Mouse (Mus musculus): ENCODE measurements around the gene Tsku. TPM values are rescaled to one million over a fixed set of nuclear protein-coding genes. Genes with fewer than 3 reads are reported as not detected.
A peak's percentile ranks its signal among the peaks of the same experiment; 100 is the strongest.

The Tsku gene
- total RNA-seq (2014; rRNA removed) (37.6 and 48.8 TPM in 2 replicates), polyA plus RNA-seq (2015; fragmentation: Nextera tagmentation; extraction: Ambion mirVana) (9.4 and 11.1 TPM in 2 replicates)

DNA sequence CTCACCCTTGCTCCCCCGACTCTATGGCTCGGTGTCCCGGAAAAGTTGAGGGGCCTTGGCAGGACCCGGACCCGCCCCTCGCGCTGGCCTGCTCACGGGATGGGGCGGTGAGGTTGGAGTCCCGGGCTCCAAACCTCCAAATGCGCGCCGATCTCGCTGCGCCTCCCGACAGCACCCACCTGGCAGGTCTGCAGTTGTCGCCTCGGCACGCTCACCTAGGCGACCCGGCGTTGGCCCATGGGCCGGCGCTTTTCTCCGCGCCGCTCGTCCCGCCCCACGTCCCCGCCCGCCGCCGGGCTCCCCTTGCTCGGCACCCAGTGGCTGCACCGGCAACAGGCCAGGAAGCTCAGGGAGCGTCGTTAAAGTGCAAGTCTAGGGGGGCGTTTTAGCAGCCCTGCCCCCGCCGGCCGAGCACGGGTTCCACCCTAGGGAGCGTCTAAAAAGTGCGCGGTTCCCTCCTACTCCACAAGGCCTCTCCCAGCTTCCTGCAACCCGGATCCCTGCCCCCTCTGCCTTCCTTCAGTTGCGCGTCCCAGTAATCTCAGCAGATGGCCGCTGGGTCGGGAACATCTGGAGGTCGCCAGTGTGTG, at the start of gene Tsku:
Gene Tsku (minus strand): TSS at position 266 of the 590 bp plus-strand sequence.
- DNase-seq (ENCODE audit: low spot score) = peak; percentile 98
- Histone ChIP-seq H3K36me3 (ENCODE audit: insufficient read depth, low read length) (no peaks in the 10 kb centered on the region), H3K4me3 (ENCODE audit: low read length) (peak within 1 kb of the TSS; percentile 81), H3K9me3 (ENCODE audit: low read length) (no peaks in the 10 kb centered on the region), H3K27ac (peak within 1 kb of the TSS; percentile 91), H3K9ac (replicated peaks; ENCODE audit: low read length) (peak within 1 kb of the TSS; percentile 78), H3K4me2 (ENCODE audit: low read depth, low read length) (peak within 1 kb of the TSS; percentile 95), H3K4me1 (ENCODE audit: insufficient read depth, low read length) (peaks cover 9% of the 10 kb centered on the region), H3K27me3 (ENCODE audit: insufficient read depth, low read length) (no peaks in the 10 kb centered on the region)
- 1% methylated on average over 51 of the region's 52 CpGs for WGBS
- ATAC-seq = peak; percentile 90
- no peak; the same call in 1 of the 2 replicates for TF ChIP-seq CTCF (IDR thresholded peaks at IDR 0.05; ENCODE audit: low read depth)

- no peak for TF ChIP-seq CTCF (IDR thresholded peaks at IDR 0.05; ENCODE audit: low read depth)
- H3K4me2 ChIP-seq (ENCODE audit: low read depth, low read length) = no peak overlapping the region
- ATAC-seq = no peak
- no peak overlapping the region for H3K9ac ChIP-seq (replicated peaks; ENCODE audit: low read length)
- H3K36me3 ChIP-seq (ENCODE audit: insufficient read depth, low read length) = no peaks in the 10 kb centered on the region
- DNase-seq (ENCODE audit: low spot score) = no peak
- no peaks in the 10 kb centered on the region for H3K27me3 ChIP-seq (ENCODE audit: insufficient read depth, low read length)
- 89% methylated on average over 5 of the region's 5 CpGs for WGBS
- no peak overlapping the region for H3K4me3 ChIP-seq (ENCODE audit: low read length)
- no peak overlapping the region for H3K27ac ChIP-seq
- H3K9me3 ChIP-seq (ENCODE audit: low read length) = no peaks in the 10 kb centered on the region
- peaks cover 10% of the 10 kb centered on the region; the same call in 1 of the 2 replicates for H3K4me1 ChIP-seq (ENCODE audit: insufficient read depth, low read length)
These were observed 46.5 kb upstream of the Tsku start for GRCm38 (mm10) chr7:98407615-98408014.

GRCm38 (mm10) chr7:98403996-98404395, 42.9 kb upstream of the Tsku start:
- H3K4me1 ChIP-seq (ENCODE audit: insufficient read depth, low read length) = peaks cover 10% of the 10 kb centered on the region; the same call in 1 of the 2 replicates
- WGBS = 31% methylated on average over 4 of the region's 4 CpGs
- peak; percentile 76 for DNase-seq (ENCODE audit: low spot score)
- H3K36me3 ChIP-seq (ENCODE audit: insufficient read depth, low read length) = no peaks in the 10 kb centered on the region
- TF ChIP-seq CTCF (IDR thresholded peaks at IDR 0.05; ENCODE audit: low read depth) = no peak
- no peak overlapping the region for H3K4me3 ChIP-seq (ENCODE audit: low read length)
- peak overlapping the region; percentile 70 for H3K27ac ChIP-seq
- no peak overlapping the region for H3K9ac ChIP-seq (replicated peaks; ENCODE audit: low read length)
- H3K27me3 ChIP-seq (ENCODE audit: insufficient read depth, low read length) = no peaks in the 10 kb centered on the region
- no peak overlapping the region for H3K4me2 ChIP-seq (ENCODE audit: low read depth, low read length)
- ATAC-seq = peak; percentile 87
- H3K9me3 ChIP-seq (ENCODE audit: low read length) = no peaks in the 10 kb centered on the region

- Histone ChIP-seq H3K9ac (replicated peaks; ENCODE audit: low read length) (no peak overlapping the region), H3K27me3 (ENCODE audit: insufficient read depth, low read length) (no peaks in the 10 kb centered on the region), H3K36me3 (ENCODE audit: insufficient read depth, low read length) (no peaks in the 10 kb centered on the region), H3K27ac (peak overlapping the region; percentile 70), H3K4me3 (ENCODE audit: low read length) (no peak overlapping the region), H3K4me1 (ENCODE audit: insufficient read depth, low read length) (peaks cover 10% of the 10 kb centered on the region; the same call in 1 of the 2 replicates), H3K4me2 (ENCODE audit: low read depth, low read length) (no peak overlapping the region), H3K9me3 (ENCODE audit: low read length) (no peaks in the 10 kb centered on the region)
- ATAC-seq (peak; percentile 90), DNase-seq (ENCODE audit: low spot score) (peak; percentile 71)
- 47% methylated on average over 14 of the region's 15 CpGs for WGBS
- no peak for TF ChIP-seq CTCF (IDR thresholded peaks at IDR 0.05; ENCODE audit: low read depth)
These were observed 41.8 kb upstream of the Tsku start for GRCm38 (mm10) chr7:98402582-98403574.

GRCm38 (mm10) chr7:98392466-98393201, 31.5 kb upstream of the Tsku start:
- Histone ChIP-seq H3K4me2 (ENCODE audit: low read depth, low read length) (no peak overlapping the region), H3K27me3 (ENCODE audit: insufficient read depth, low read length) (no peaks in the 10 kb centered on the region), H3K36me3 (ENCODE audit: insufficient read depth, low read length) (no peaks in the 10 kb centered on the region), H3K4me3 (ENCODE audit: low read length) (no peak overlapping the region), H3K4me1 (ENCODE audit: insufficient read depth, low read length) (no peaks in the 10 kb centered on the region), H3K9ac (replicated peaks; ENCODE audit: low read length) (no peak overlapping the region), H3K27ac (no peak overlapping the region), H3K9me3 (ENCODE audit: low read length) (no peaks in the 10 kb centered on the region)
- ATAC-seq (no peak), DNase-seq (ENCODE audit: low spot score) (no peak)
- 78% methylated on average over 8 of the region's 8 CpGs for WGBS
- no peak for TF ChIP-seq CTCF (IDR thresholded peaks at IDR 0.05; ENCODE audit: low read depth)

DNA sequence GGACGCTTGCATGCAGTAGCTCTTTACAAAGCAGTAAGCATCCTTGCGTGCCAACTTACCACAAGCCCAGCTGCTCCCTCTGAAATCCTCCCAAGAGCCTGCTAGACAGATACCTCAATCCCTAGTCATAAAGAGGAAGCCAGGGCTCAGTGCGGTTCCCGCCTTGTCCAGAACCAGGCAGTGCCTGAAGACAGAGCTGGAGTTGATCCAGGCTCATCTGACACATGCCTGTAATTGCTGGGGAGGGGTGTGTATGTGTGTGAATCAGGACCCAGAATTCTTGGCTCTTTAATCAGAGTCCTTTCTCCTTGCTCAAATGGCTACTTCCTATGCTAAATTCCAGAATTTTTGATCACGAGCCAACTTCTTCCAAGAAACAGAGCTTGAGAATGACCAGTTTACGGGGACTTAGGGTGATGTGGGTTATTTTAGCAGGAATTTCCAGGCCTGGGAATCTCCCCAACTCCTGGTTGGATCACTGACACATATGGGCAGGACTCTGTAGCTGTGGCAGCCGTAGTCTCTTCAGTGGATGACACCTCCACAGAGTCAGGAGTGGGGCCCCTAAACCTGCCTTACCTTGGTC, 30.3 kb upstream of the Tsku start:
- Histone ChIP-seq H3K4me1 (ENCODE audit: insufficient read depth, low read length) (no peaks in the 10 kb centered on the region), H3K36me3 (ENCODE audit: insufficient read depth, low read length) (no peaks in the 10 kb centered on the region), H3K9ac (replicated peaks; ENCODE audit: low read length) (no peak overlapping the region), H3K9me3 (ENCODE audit: low read length) (no peaks in the 10 kb centered on the region), H3K4me3 (ENCODE audit: low read length) (no peak overlapping the region), H3K27me3 (ENCODE audit: insufficient read depth, low read length) (no peaks in the 10 kb centered on the region), H3K4me2 (ENCODE audit: low read depth, low read length) (no peak overlapping the region), H3K27ac (no peak overlapping the region)
- TF ChIP-seq CTCF (IDR thresholded peaks at IDR 0.05; ENCODE audit: low read depth) = no peak
- WGBS = 48% methylated on average over 7 of the region's 7 CpGs
- peak; percentile 75 for ATAC-seq
- peak; percentile 74 for DNase-seq (ENCODE audit: low spot score)
